Mouse (Mus musculus) intestine, embryonic 14.5 days (tissue): ENCODE data around the gene Wnt10a. TPM values are rescaled to one million over a fixed set of nuclear protein-coding genes. Genes with fewer than 3 reads are reported as not detected.

Experiments
- ATAC-seq: fragments of 200-750 bp; cut with Nextera tagmentation; replicated peaks from 2 replicates; pipeline ENCODE4 v1.8.0; 2017; ENCODE audit warnings: low read depth, moderate number of reproducible peaks, moderate TSS enrichment, moderate library complexity; ENCODE audit not compliant: low FRiP score, low TSS enrichment
- DNase-seq: peaks from one replicate; pipeline ENCODE4 v3.0.0-alpha.2; 2018; ENCODE audit warnings: low spot score
- H3K27ac ChIP-seq: fragments of 300-500 bp; sonication (generic); 2 replicates; pipeline ENCODE4 v1.5.1; 2014; ENCODE audit warnings: low read depth, mild to moderate bottlenecking, control low read depth
- H3K27me3 ChIP-seq: fragments of 300-500 bp; sonication (generic); replicated peaks from 2 replicates; pipeline ENCODE4 v1.6.1; 2014; ENCODE audit warnings: low read length, control low read depth; ENCODE audit not compliant: control insufficient read depth, insufficient read depth
- H3K36me3 ChIP-seq: fragments of 300-500 bp; sonication (generic); 2 replicates; pipeline ENCODE4 v1.6.1; 2014; ENCODE audit warnings: low read length, control low read depth; ENCODE audit not compliant: control insufficient read depth, insufficient read depth
- H3K4me1 ChIP-seq: fragments of 300-500 bp; sonication (generic); replicated peaks from 2 replicates; pipeline ENCODE4 v1.6.1; 2014; ENCODE audit warnings: low read length, control low read depth, mixed read lengths; ENCODE audit not compliant: control insufficient read depth, insufficient read depth
- H3K4me2 ChIP-seq: fragments of 300-500 bp; sonication (generic); 2 replicates; pipeline ENCODE4 v1.6.1; 2014; ENCODE audit warnings: low read length
- H3K4me3 ChIP-seq: fragments of 300-500 bp; sonication (generic); 2 replicates; pipeline ENCODE4 v1.5.1; 2014; ENCODE audit warnings: low read depth, low read length, control low read depth, mixed read lengths
- H3K9ac ChIP-seq: fragments of 300-500 bp; sonication (generic); 2 replicates; pipeline ENCODE4 v1.6.1; 2014; ENCODE audit warnings: mild to moderate bottlenecking, low read length
- H3K9me3 ChIP-seq: fragments of 300-500 bp; sonication (generic); 2 replicates; pipeline ENCODE4 v1.6.1; 2016; ENCODE audit warnings: low read length, control low read depth; ENCODE audit not compliant: control insufficient read depth
- WGBS: fragments of 180-500 bp; shearing (Covaris S2); extraction: QIAGEN DNeasy Blood & Tissue Kit; methylation state at CpG from one replicate; pipeline ENCODE4 v1.1.7; 2014; 5-methylcytosine and 5-hydroxymethylcytosine counted together
- polyA plus RNA-seq: library from polyadenylated mRNA; unstranded; fragments of >200 nt; fragmentation: Nextera tagmentation; extraction: Ambion mirVana; gene quantifications from 2 replicates; pipeline ENCODE4 v1.2.1, GENCODE M21; 2014

Wnt10a gene
- polyA plus RNA-seq, 1 experiment from 2014 or later, result 0.30 TPM

GRCm38 (mm10) chr1:74846341-74846740 lies 55.0 kb downstream of the Wnt10a start:
- Histone ChIP-seq H3K4me1 (no peaks in the 10 kb centered on the region), H3K4me2 (no peak overlapping the region), H3K9ac (no peak overlapping the region), H3K27ac (no peak overlapping the region), H3K4me3 (no peak overlapping the region), H3K27me3 (peaks cover 26% of the 10 kb centered on the region), H3K9me3 (no peaks in the 10 kb centered on the region), H3K36me3 (no peaks in the 10 kb centered on the region)
- DNase-seq, result no peak
- 32% methylated on average over 9 of the region's 9 CpGs for WGBS
- ATAC-seq, result no peak

DNA sequence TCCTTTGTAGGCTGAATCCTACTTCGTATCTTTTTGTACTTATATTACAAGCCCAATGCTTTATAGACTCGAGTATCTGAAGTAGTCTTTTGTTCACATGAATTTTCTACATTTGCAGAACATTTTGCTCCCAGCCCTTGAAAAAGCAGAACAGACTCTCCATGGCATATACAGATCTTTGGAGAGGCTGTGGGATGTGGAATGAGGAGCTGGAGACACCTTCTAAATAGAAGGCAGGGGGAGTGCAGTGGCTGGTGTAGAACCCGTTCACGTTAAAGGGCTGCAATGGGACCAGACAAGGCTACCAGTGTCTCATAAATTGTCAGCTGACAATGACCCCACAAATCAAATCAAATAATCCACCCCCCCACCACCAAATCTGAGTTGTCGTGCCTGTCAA lies 57.6 kb downstream of the Wnt10a start:
- ATAC-seq (no peak), DNase-seq (no peak)
- no peaks in the 10 kb centered on the region for H3K4me1 ChIP-seq
- H3K9ac ChIP-seq, result no peak overlapping the region
- H3K4me2 ChIP-seq, result no peak overlapping the region
- no peaks in the 10 kb centered on the region for H3K36me3 ChIP-seq
- H3K27ac ChIP-seq, result no peak overlapping the region
- no peak overlapping the region for H3K4me3 ChIP-seq
- WGBS, result 52% methylated on average over 5 of the region's 5 CpGs
- H3K27me3 ChIP-seq, result peaks cover 51% of the 10 kb centered on the region
- H3K9me3 ChIP-seq, result no peaks in the 10 kb centered on the region

GRCm38 (mm10) chr1:74850251-74850650 lies 58.9 kb downstream of the Wnt10a start:
- H3K27ac ChIP-seq, result no peak overlapping the region
- no peaks in the 10 kb centered on the region for H3K36me3 ChIP-seq
- no peak for DNase-seq
- no peak overlapping the region for H3K4me2 ChIP-seq
- H3K4me3 ChIP-seq, result no peak overlapping the region
- ATAC-seq, result no peak
- H3K27me3 ChIP-seq, result peaks cover 63% of the 10 kb centered on the region
- 22% methylated on average over 6 of the region's 6 CpGs for WGBS
- no peaks in the 10 kb centered on the region; the same call in 1 of the 2 replicates for H3K4me1 ChIP-seq
- no peak overlapping the region for H3K9ac ChIP-seq
- no peaks in the 10 kb centered on the region for H3K9me3 ChIP-seq

GRCm38 (mm10) chr1:74851001-74851775 lies 59.9 kb downstream of the Wnt10a start:
- 18% methylated on average over 6 of the region's 6 CpGs for WGBS
- no peak for ATAC-seq
- peaks cover 72% of the 10 kb centered on the region for H3K27me3 ChIP-seq

More at GRCm38 (mm10) chr1:74851001-74851775, 59.9 kb downstream of the Wnt10a start:
- Histone ChIP-seq H3K4me2 (no peak overlapping the region), H3K27ac (no peak overlapping the region), H3K9me3 (no peaks in the 10 kb centered on the region), H3K36me3 (no peaks in the 10 kb centered on the region), H3K4me1 (peaks cover 2% of the 10 kb centered on the region), H3K9ac (no peak overlapping the region), H3K4me3 (no peak overlapping the region)
- DNase-seq, result no peak

Other genes starting within 250 kb of the Wnt10a start
- 0.39 and 0.69 TPM in 2 replicates for gene Plcd4, start 248.6 kb upstream of the Wnt10a start, polyA plus RNA-seq
- 34.8 and 40.6 TPM in 2 replicates for gene Usp37, start 247.2 kb upstream of the Wnt10a start, polyA plus RNA-seq
- 6.8 and 7.4 TPM in 2 replicates for gene Zfp142, start 203.3 kb upstream of the Wnt10a start, polyA plus RNA-seq
- 20.1 and 23.4 TPM in 2 replicates for gene Bcs1l, start 203.2 kb upstream of the Wnt10a start, polyA plus RNA-seq
- gene Rnf25, start 190.1 kb upstream of the Wnt10a start, polyA plus RNA-seq, result 7.5 and 7.9 TPM in 2 replicates
- gene Stk36, start 190.1 kb upstream of the Wnt10a start, polyA plus RNA-seq, result 5.1 TPM in 2 replicates
- gene Ttll4, start 129.8 kb upstream of the Wnt10a start, polyA plus RNA-seq, result 21.8 and 26.3 TPM in 2 replicates
- 6.4 and 8.9 TPM in 2 replicates for gene Cyp27a1, start 77.9 kb upstream of the Wnt10a start, polyA plus RNA-seq
- 0.09 TPM in 2 replicates for gene Prkag3, start 42.3 kb upstream of the Wnt10a start, polyA plus RNA-seq
- 0.22 and 0.31 TPM in 2 replicates for gene Wnt6, start 19.6 kb upstream of the Wnt10a start, polyA plus RNA-seq
- gene Cdk5r2, start 63.4 kb downstream of the Wnt10a start, polyA plus RNA-seq, result 0.28 and 0.36 TPM in 2 replicates
- gene Fev, start 93.9 kb downstream of the Wnt10a start, polyA plus RNA-seq, result 0.55 and 1.4 TPM in 2 replicates
- 2.5 TPM in 1 of 2 replicates, not detected in the other for gene Cryba2, start 101.6 kb downstream of the Wnt10a start, polyA plus RNA-seq
- gene Cfap65, start 144.1 kb downstream of the Wnt10a start, polyA plus RNA-seq, result 0.15 and 0.27 TPM in 2 replicates
- gene Ihh, start 160.2 kb downstream of the Wnt10a start, polyA plus RNA-seq, result 28.8 and 33.7 TPM in 2 replicates